Mouse (Mus musculus) embryonic facial prominence, embryonic 10.5 days (tissue): ENCODE results near the gene Cfap36. TPM values are rescaled to one million over a fixed set of nuclear protein-coding genes. Genes with fewer than 3 reads are reported as not detected.

Experiments used
- DNase-seq: peaks from one replicate; pipeline ENCODE4 v3.0.0-alpha.2; 2017; ENCODE audit warnings: low spot score
- H3K27ac ChIP-seq: fragments of 300-500 bp; sonication (generic); replicated peaks from 2 replicates; pipeline ENCODE4 v1.5.1; 2016; ENCODE audit warnings: mild to moderate bottlenecking
- H3K27me3 ChIP-seq: fragments of 300-500 bp; sonication (generic); replicated peaks from 2 replicates; pipeline ENCODE4 v1.6.1; 2016; ENCODE audit warnings: low read depth, mild to moderate bottlenecking; ENCODE audit not compliant: poor library complexity, severe bottlenecking
- H3K36me3 ChIP-seq: fragments of 300-500 bp; sonication (generic); replicated peaks from 2 replicates; pipeline ENCODE4 v1.6.1; 2016; ENCODE audit warnings: mild to moderate bottlenecking, moderate library complexity
- H3K4me1 ChIP-seq: fragments of 300-500 bp; sonication (generic); 2 replicates; pipeline ENCODE4 v1.6.1; 2016
- H3K4me3 ChIP-seq: fragments of 300-500 bp; sonication (generic); 2 replicates; pipeline ENCODE4 v1.5.1; 2016; ENCODE audit warnings: mild to moderate bottlenecking, moderate library complexity
- H3K9me3 ChIP-seq: fragments of 300-500 bp; sonication (generic); 2 replicates; pipeline ENCODE4 v1.6.1; 2016; ENCODE audit warnings: mild to moderate bottlenecking
- WGBS: fragments of 180-500 bp; shearing (Covaris S2); methylation state at CpG from one replicate; pipeline ENCODE4 v1.1.7; 2016; 5-methylcytosine and 5-hydroxymethylcytosine counted together
- polyA plus RNA-seq: library from polyadenylated mRNA; unstranded; fragments of >200 nt; fragmentation: Nextera tagmentation; extraction: Ambion mirVana; gene quantifications from 2 replicates; pipeline ENCODE4 v1.2.1, GENCODE M21; 2016

Gene Cfap36
- polyA plus RNA-seq, 1 experiment from 2014 or later = 60.8 TPM

GRCm38 (mm10) chr11:29237364-29237763 is 9.8 kb downstream of the Cfap36 start:
- Histone ChIP-seq H3K27ac (no peak overlapping the region), H3K4me1 (no peaks in the 10 kb centered on the region), H3K9me3 (no peaks in the 10 kb centered on the region), H3K36me3 (peaks cover 28% of the 10 kb centered on the region), H3K4me3 (no peak overlapping the region), H3K27me3 (no peaks in the 10 kb centered on the region)
- no peak for DNase-seq

GRCm38 (mm10) chr11:29233569-29233968 is 13.6 kb downstream of the Cfap36 start:
- Histone ChIP-seq H3K4me1 (no peaks in the 10 kb centered on the region), H3K4me3 (no peak overlapping the region), H3K36me3 (peaks cover 50% of the 10 kb centered on the region), H3K27me3 (no peaks in the 10 kb centered on the region), H3K27ac (no peak overlapping the region), H3K9me3 (no peaks in the 10 kb centered on the region)
- DNase-seq = no peak
- 91% methylated on average over 1 of the region's 1 CpGs for WGBS

- Histone ChIP-seq H3K27me3 (no peaks in the 10 kb centered on the region), H3K36me3 (peaks cover 89% of the 10 kb centered on the region), H3K9me3 (no peaks in the 10 kb centered on the region), H3K4me1 (no peaks in the 10 kb centered on the region), H3K27ac (no peak overlapping the region), H3K4me3 (no peak overlapping the region)
- WGBS = 92% methylated on average over 2 of the region's 2 CpGs
- no peak for DNase-seq
Measured at GRCm38 (mm10) chr11:29228957-29229356, 18.3 kb downstream of the Cfap36 start.

GRCm38 (mm10) chr11:29224754-29225153 is 22.5 kb downstream of the Cfap36 start:
- peaks cover 95% of the 10 kb centered on the region for H3K36me3 ChIP-seq

GRCm38 (mm10) chr11:29222310-29222709 is 24.9 kb downstream of the Cfap36 start:
- Histone ChIP-seq H3K36me3 (peaks cover 96% of the 10 kb centered on the region), H3K9me3 (no peaks in the 10 kb centered on the region), H3K27me3 (no peaks in the 10 kb centered on the region), H3K4me3 (no peak overlapping the region), H3K4me1 (no peaks in the 10 kb centered on the region), H3K27ac (no peak overlapping the region)
- no peak for DNase-seq
- WGBS = 95% methylated on average over 5 of the region's 5 CpGs

More at GRCm38 (mm10) chr11:29224754-29225153, 22.5 kb downstream of the Cfap36 start:
- H3K27ac ChIP-seq = no peak overlapping the region
- H3K4me1 ChIP-seq = no peaks in the 10 kb centered on the region
- no peak for DNase-seq
- WGBS = 97% methylated on average over 2 of the region's 2 CpGs
- no peak overlapping the region for H3K4me3 ChIP-seq
- H3K27me3 ChIP-seq = no peaks in the 10 kb centered on the region
- H3K9me3 ChIP-seq = no peaks in the 10 kb centered on the region

GRCm38 (mm10) chr11:29219055-29219454 is 28.2 kb downstream of the Cfap36 start:
- Histone ChIP-seq H3K9me3 (no peaks in the 10 kb centered on the region), H3K4me1 (no peaks in the 10 kb centered on the region), H3K27me3 (no peaks in the 10 kb centered on the region), H3K27ac (no peak overlapping the region), H3K36me3 (peaks cover 97% of the 10 kb centered on the region), H3K4me3 (no peak overlapping the region)
- no peak for DNase-seq

- no peak for DNase-seq
- no peak overlapping the region for H3K27ac ChIP-seq
- H3K4me3 ChIP-seq = no peak overlapping the region
- 92% methylated on average over 2 of the region's 2 CpGs for WGBS
- no peaks in the 10 kb centered on the region for H3K27me3 ChIP-seq
- H3K36me3 ChIP-seq = peaks cover 97% of the 10 kb centered on the region
- no peaks in the 10 kb centered on the region for H3K4me1 ChIP-seq
- no peaks in the 10 kb centered on the region for H3K9me3 ChIP-seq
Measured at GRCm38 (mm10) chr11:29216196-29216595, 31.0 kb downstream of the Cfap36 start.

GRCm38 (mm10) chr11:29209774-29210173 is 37.4 kb downstream of the Cfap36 start:
- H3K27ac ChIP-seq = no peak overlapping the region
- no peaks in the 10 kb centered on the region for H3K9me3 ChIP-seq
- H3K27me3 ChIP-seq = no peaks in the 10 kb centered on the region
- H3K4me3 ChIP-seq = no peak overlapping the region
- H3K36me3 ChIP-seq = peaks cover 84% of the 10 kb centered on the region
- DNase-seq = no peak
- WGBS = 93% methylated on average over 2 of the region's 2 CpGs
- no peaks in the 10 kb centered on the region for H3K4me1 ChIP-seq

- no peak overlapping the region for H3K27ac ChIP-seq
- no peaks in the 10 kb centered on the region for H3K9me3 ChIP-seq
- WGBS = 87% methylated on average over 5 of the region's 5 CpGs
- no peak overlapping the region for H3K4me3 ChIP-seq
- DNase-seq = no peak
- H3K36me3 ChIP-seq = peaks cover 79% of the 10 kb centered on the region
- no peaks in the 10 kb centered on the region for H3K4me1 ChIP-seq
- no peaks in the 10 kb centered on the region for H3K27me3 ChIP-seq
Measured at GRCm38 (mm10) chr11:29203653-29204052, 43.6 kb downstream of the Cfap36 start.

- DNase-seq = no peak
- 89% methylated on average over 2 of the region's 2 CpGs for WGBS
- no peaks in the 10 kb centered on the region for H3K4me1 ChIP-seq
- no peaks in the 10 kb centered on the region for H3K9me3 ChIP-seq
- H3K36me3 ChIP-seq = peaks cover 81% of the 10 kb centered on the region
- no peak overlapping the region for H3K27ac ChIP-seq
- H3K4me3 ChIP-seq = no peak overlapping the region
- H3K27me3 ChIP-seq = no peaks in the 10 kb centered on the region
Measured at GRCm38 (mm10) chr11:29188981-29189380, 58.2 kb downstream of the Cfap36 start.

GRCm38 (mm10) chr11:29181751-29182150 is 65.5 kb downstream of the Cfap36 start:
- 96% methylated on average over 5 of the region's 5 CpGs for WGBS
- H3K4me1 ChIP-seq = no peaks in the 10 kb centered on the region
- H3K4me3 ChIP-seq = no peak overlapping the region
- no peak for DNase-seq
- H3K9me3 ChIP-seq = no peaks in the 10 kb centered on the region
- H3K36me3 ChIP-seq = peaks cover 62% of the 10 kb centered on the region
- no peak overlapping the region for H3K27ac ChIP-seq
- no peaks in the 10 kb centered on the region for H3K27me3 ChIP-seq

GRCm38 (mm10) chr11:29180657-29181056 is 66.6 kb downstream of the Cfap36 start:
- H3K36me3 ChIP-seq = peaks cover 52% of the 10 kb centered on the region
- no peak for DNase-seq
- 91% methylated on average over 3 of the region's 3 CpGs for WGBS

GRCm38 (mm10) chr11:29179319-29179718 is 67.9 kb downstream of the Cfap36 start:
- Histone ChIP-seq H3K4me3 (no peak overlapping the region), H3K9me3 (no peaks in the 10 kb centered on the region), H3K27ac (no peak overlapping the region), H3K27me3 (no peaks in the 10 kb centered on the region), H3K4me1 (peaks cover 5% of the 10 kb centered on the region), H3K36me3 (peaks cover 38% of the 10 kb centered on the region)
- DNase-seq = no peak
- WGBS = 88% methylated on average over 1 of the region's 1 CpGs

More at GRCm38 (mm10) chr11:29180657-29181056, 66.6 kb downstream of the Cfap36 start:
- no peaks in the 10 kb centered on the region for H3K4me1 ChIP-seq
- no peak overlapping the region for H3K27ac ChIP-seq
- H3K4me3 ChIP-seq = no peak overlapping the region
- no peaks in the 10 kb centered on the region for H3K27me3 ChIP-seq
- no peaks in the 10 kb centered on the region for H3K9me3 ChIP-seq
